Mouse (Mus musculus) heart, embryonic 14.5 days (tissue): Measurements from ENCODE around the gene Rbbp7. TPM values are rescaled to one million over a fixed set of nuclear protein-coding genes. Genes with fewer than 3 reads are reported as not detected.

Source experiments
- ATAC-seq: fragments of 200-750 bp; cut with Nextera tagmentation; 2 replicates; pipeline ENCODE4 v1.8.0; 2017; ENCODE audit warnings: low read depth, moderate TSS enrichment; ENCODE audit not compliant: insufficient number of reproducible peaks, insufficient read depth, low FRiP score
- H3K27ac ChIP-seq, 2 experiments: fragments of 200-500 bp in 1 of 2; fragments of 300-500 bp in 1 of 2; sonication (generic) in 1 of 2; replicated peaks in 1 of 2; 2 replicates each; pipeline ENCODE4 v1.5.1; 2012 to 2014; ENCODE audit warnings: low read depth in 2 of 2, low read length in 2 of 2, control low read depth in 1 of 2, mild to moderate bottlenecking in 1 of 2, mixed read lengths in 1 of 2; ENCODE audit not compliant: control insufficient read depth in 1 of 2, insufficient read depth in 1 of 2
- H3K27me3 ChIP-seq: fragments of 300-500 bp; sonication (generic); 2 replicates; pipeline ENCODE4 v1.6.1; 2014; ENCODE audit warnings: mild to moderate bottlenecking, low read length, control low read depth; ENCODE audit not compliant: control insufficient read depth, insufficient read depth
- H3K36me3 ChIP-seq: fragments of 300-500 bp; sonication (generic); 2 replicates; pipeline ENCODE4 v1.6.1; 2014; ENCODE audit warnings: mild to moderate bottlenecking, control low read depth, low read length, mixed read lengths; ENCODE audit not compliant: control insufficient read depth, insufficient read depth
- H3K4me1 ChIP-seq, 2 experiments: fragments of 200-500 bp in 1 of 2; fragments of 300-500 bp in 1 of 2; sonication (generic) in 1 of 2; 2 replicates each; pipeline ENCODE4 v1.6.1; 2012 to 2014; ENCODE audit warnings: low read length in 2 of 2, control low read depth in 1 of 2, mixed read lengths in 1 of 2; ENCODE audit not compliant: control insufficient read depth in 2 of 2, insufficient read depth in 2 of 2
- H3K4me2 ChIP-seq: fragments of 300-500 bp; sonication (generic); 2 replicates; pipeline ENCODE4 v1.6.1; 2014; ENCODE audit warnings: mild to moderate bottlenecking, low read length
- H3K4me3 ChIP-seq, 2 experiments: fragments of 200-500 bp in 1 of 2; fragments of 300-500 bp in 1 of 2; sonication (generic) in 1 of 2; 2 replicates each; pipeline ENCODE4 v1.5.1; 2012 to 2014; ENCODE audit warnings: low read length in 2 of 2, mild to moderate bottlenecking in 2 of 2, control low read depth in 1 of 2, low read depth in 1 of 2, moderate library complexity in 1 of 2; ENCODE audit not compliant: control insufficient read depth in 1 of 2, insufficient read depth in 1 of 2
- H3K9ac ChIP-seq: fragments of 300-500 bp; sonication (generic); 2 replicates; pipeline ENCODE4 v1.6.1; 2014; ENCODE audit warnings: mild to moderate bottlenecking, low read length
- H3K9me3 ChIP-seq: fragments of 300-500 bp; sonication (generic); 2 replicates; pipeline ENCODE4 v1.6.1; 2016; ENCODE audit warnings: low read length, control low read depth; ENCODE audit not compliant: control insufficient read depth
- WGBS: fragments of 180-500 bp; shearing (Covaris S2); extraction: QIAGEN DNeasy Blood & Tissue Kit; methylation state at CpG from one replicate; pipeline ENCODE4 v1.1.7; 2014; 5-methylcytosine and 5-hydroxymethylcytosine counted together
- polyA plus RNA-seq: library from polyadenylated mRNA; unstranded; fragments of >200 nt; fragmentation: Nextera tagmentation; extraction: Ambion mirVana; gene quantifications from 2 replicates; pipeline ENCODE4 v1.2.1, GENCODE M21; 2014

The Rbbp7 gene
- polyA plus RNA-seq, 1 experiment from 2014 or later, result 430 TPM

GRCm38 (mm10) chrX:162828016-162828415 lies 67.8 kb downstream of the Rbbp7 start:
- H3K4me2 ChIP-seq, result peak overlapping the region; percentile 85
- 42% methylated on average over 6 of the region's 6 CpGs for WGBS
- H3K9ac ChIP-seq, result peak overlapping the region; percentile 81
- no peaks in the 10 kb centered on the region for H3K36me3 ChIP-seq
- no peaks in the 10 kb centered on the region for H3K27me3 ChIP-seq
- H3K27ac ChIP-seq, result no peak overlapping the region
- no peak for ATAC-seq
- 0 out of 4 replicates have a peak, but pooled peaks cover 0 to 3% of the 10 kb centered on the region in 2 experiments for H3K4me1 ChIP-seq
- peak overlapping the region; percentile 58 to 70; a peak in 3 of 4 replicates for H3K4me3 ChIP-seq
- H3K9me3 ChIP-seq, result no peaks in the 10 kb centered on the region

Other genes starting within 250 kb of the Rbbp7 start
- 0.53 and 0.57 TPM in 2 replicates for gene Reps2, start 116.8 kb upstream of the Rbbp7 start, polyA plus RNA-seq
- 11.1 and 11.7 TPM in 2 replicates for gene Txlng, start 69.1 kb downstream of the Rbbp7 start, polyA plus RNA-seq
- 25.8 and 31.8 TPM in 2 replicates for gene Syap1, start 128.0 kb downstream of the Rbbp7 start, polyA plus RNA-seq
- 58.3 and 68.3 TPM in 2 replicates for gene Ctps2, start 140.8 kb downstream of the Rbbp7 start, polyA plus RNA-seq
- not detected in 2 replicates for gene S100g, start 204.2 kb downstream of the Rbbp7 start, polyA plus RNA-seq